In the genomic region with DNA sequence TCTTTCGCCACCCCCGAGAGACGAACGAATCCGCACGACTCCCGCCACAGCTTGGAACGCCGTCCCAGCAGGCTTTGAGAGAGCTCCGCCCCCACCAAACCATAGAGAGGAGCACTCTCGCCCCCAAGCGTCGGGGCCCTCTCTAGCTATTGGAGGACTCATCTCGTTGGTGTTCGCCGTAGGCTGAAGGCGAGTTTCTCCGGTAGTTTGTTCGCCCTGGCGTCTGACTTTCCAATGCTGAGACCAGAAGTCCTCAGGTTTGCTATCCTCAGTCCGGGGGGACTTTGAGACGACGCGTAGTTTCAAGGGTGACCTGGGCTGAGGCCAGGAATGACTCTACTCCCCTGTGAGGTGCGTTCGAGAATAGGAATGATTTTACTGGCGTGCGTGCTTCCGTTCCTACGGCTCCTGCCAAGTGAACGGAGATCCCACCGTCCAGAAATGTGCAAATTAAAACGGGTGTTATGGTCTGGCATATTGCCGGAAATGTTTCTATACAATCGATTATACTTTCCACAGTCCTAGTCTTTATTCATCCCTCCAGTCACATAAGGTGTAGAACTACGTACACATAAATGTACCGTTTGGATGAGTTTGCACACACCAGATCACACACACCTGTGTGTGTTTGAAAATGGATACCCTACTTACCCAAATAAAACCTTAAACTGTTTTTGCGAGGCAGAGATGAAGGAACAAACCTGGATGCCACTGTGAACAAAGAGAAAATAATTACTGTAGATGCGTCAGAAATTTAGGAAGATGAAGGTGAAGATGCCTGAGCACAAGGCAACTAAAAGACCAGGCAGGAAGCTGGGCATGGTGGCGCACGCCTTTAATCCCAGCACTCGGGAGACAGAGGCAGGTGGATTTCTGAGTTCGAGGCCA, we compare ENCODE assay signal across 8 mouse cellular contexts. TPM values are rescaled to one million over a fixed set of nuclear protein-coding genes. Genes with fewer than 3 reads are reported as not detected.
DNase-seq lines count a peak whose midpoint lies in the region; ATAC-seq lines count a peak whose summit lies in the region.

A gene (minus strand): TSS at position 76 of the 888 bp plus-strand sequence.
A gene (plus strand): TSS at position 169 of the 888 bp plus-strand sequence.

- intact Hi-C loops in gastrocnemius, postnatal 14 days (cut with DNase I; ENCODE audit: low total_unique reads), result no loop called here
- intact Hi-C loops in left cerebral cortex, postnatal 10 days (cut with DNase I), result no loop called here

- ATAC-seq in inflammation-experienced regulatory T-cells, adult 6 months, result peak; percentile 91
- peak; percentile 91 for ATAC-seq in megakaryocyte-erythroid progenitor cell, adult 5-6 weeks (replicated peaks; ENCODE audit: low FRiP score, low TSS enrichment, poor library complexity, severe bottlenecking)

- DNase-seq in adrenal gland, adult (ENCODE audit: inconsistent age in 2 of 2, low spot score in 1 of 2), result peak; percentile 90 to 97
- DNase-seq in embryo, embryonic 10.5 days (ENCODE audit: low spot score), result peak; percentile 96
- DNase-seq in gastrocnemius, postnatal 14 days, result peak; percentile 88
- DNase-seq in left cerebral cortex, postnatal 10 days (ENCODE audit: extremely low spot score in 1 of 2, low spot score in 2 of 2), result peak; percentile 83 to 93
- peak; percentile 88 for DNase-seq in right cerebral cortex, postnatal 25 days
- peak; percentile 81 to 86 for DNase-seq in urinary bladder, postnatal 4 days (ENCODE audit: low spot score in 2 of 2)

RNA-seq across cellular contexts. Expression of the first gene that starts in this region (rescaled TPM):
- 1 to 10 TPM in 1 of 2 experiments, under 1 TPM in 1; 0.62 to 1.2 TPM for total RNA-seq in gastrocnemius, postnatal 14 days (2021)
- 10 to 100 TPM in 1 of 3 experiments, 1 to 10 TPM in 2; 3.7 to 15.1 (median 4.7) TPM for polyA plus RNA-seq in inflammation-experienced regulatory T-cells, adult 6 months (2017; shearing (Covaris generic))
- total RNA-seq in left cerebral cortex, postnatal 10 days (2021), result 1 to 10 TPM; 1.9 to 2.0 TPM
- 23.0 and 26.0 TPM in 2 replicates for total RNA-seq in megakaryocyte-erythroid progenitor cell, adult 5-6 weeks (2014; fragmentation: Nextera tagmentation)
- total RNA-seq in megakaryocyte-erythroid progenitor cell, adult 5-6 weeks (2017), result 26.9 and 32.6 TPM in 2 replicates

RNA-seq across cellular contexts. Expression of the second gene that starts in this region (rescaled TPM):
- total RNA-seq in gastrocnemius, postnatal 14 days (2021), result 1 to 10 TPM; 2.8 to 3.3 TPM
- polyA plus RNA-seq in inflammation-experienced regulatory T-cells, adult 6 months (2017; shearing (Covaris generic)), result 10 to 100 TPM; 14.3 to 26.6 (median 21.3) TPM
- total RNA-seq in left cerebral cortex, postnatal 10 days (2021), result 1 to 10 TPM; 4.6 TPM
- 3.9 and 5.7 TPM in 2 replicates for total RNA-seq in megakaryocyte-erythroid progenitor cell, adult 5-6 weeks (2014; fragmentation: Nextera tagmentation)
- 7.6 and 14.9 TPM in 2 replicates for total RNA-seq in megakaryocyte-erythroid progenitor cell, adult 5-6 weeks (2017)

Comparison
In these comparisons a context has a peak if more than half of its experiments do, and no peak if none do; other contexts are left out.
1. Peak in every context shown above with its lines: DNase-seq and ATAC-seq.
2. RNA of the first gene that starts in this region (total RNA-seq): 23.0 to 32.6 TPM in megakaryocyte-erythroid progenitor cell, adult 5-6 weeks; 1.9 to 2.0 TPM in left cerebral cortex, postnatal 10 days and 0.62 to 1.2 TPM in gastrocnemius, postnatal 14 days; every median in the first group is over 4 times any median in the second.